Mouse (Mus musculus) testis, adult 2 months (tissue): ENCODE data around the gene Cyp4a10.

ENCODE experiments used
- CTCF ChIP-seq: fragments of 200-500 bp; IDR thresholded peaks from 2 replicates; pipeline ENCODE4 v1.5.1; 2012; ENCODE audit warnings: low read depth, mild to moderate bottlenecking, inconsistent platforms, low read length, moderate library complexity; ENCODE audit not compliant: control insufficient read depth, insufficient read depth, insufficient replicate concordance
- POLR2A ChIP-seq: fragments of 200-500 bp; IDR thresholded peaks from 2 replicates; pipeline ENCODE4 v1.6.1; 2012; ENCODE audit warnings: low read depth, mild to moderate bottlenecking, inconsistent platforms, low read length, moderate library complexity; ENCODE audit not compliant: control insufficient read depth

DNA sequence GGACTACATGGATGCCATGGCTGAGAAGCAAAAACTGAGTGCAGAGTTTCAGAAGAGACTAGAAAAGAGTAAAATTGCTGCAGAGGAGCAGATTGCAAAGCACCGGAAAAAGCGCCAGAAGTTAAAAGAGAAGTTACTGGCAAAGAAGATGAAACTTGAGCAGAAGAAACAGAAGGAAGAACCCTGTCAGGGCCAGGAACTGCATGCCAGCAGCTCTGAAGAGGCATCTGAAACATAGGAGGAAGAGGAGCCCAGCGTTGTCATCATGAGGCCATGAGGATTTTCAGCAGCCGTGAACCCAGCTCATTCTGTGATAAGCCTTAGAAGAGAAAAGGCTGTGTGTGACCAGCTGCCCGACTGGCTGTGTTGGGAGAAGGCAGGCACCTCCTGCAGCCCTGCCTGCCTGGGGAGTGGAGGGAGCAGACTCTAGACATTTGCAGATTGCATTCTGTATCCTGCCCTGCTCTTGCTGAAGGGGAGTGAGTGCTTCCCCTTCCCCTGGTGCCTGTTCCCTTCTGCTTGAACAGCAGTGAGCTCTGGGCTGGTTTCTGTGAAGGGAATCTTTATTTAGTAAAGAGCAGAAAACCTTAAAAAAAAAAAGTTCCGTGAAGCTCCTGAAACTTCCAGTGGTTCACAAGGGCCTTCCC, 36.9 kb upstream of the Cyp4a10 start:
- TF ChIP-seq CTCF = no peak
- no peak for TF ChIP-seq POLR2A
